Mouse (Mus musculus) small intestine, adult 2 months (tissue): ENCODE results near the gene Ehbp1l1. TPM values are rescaled to one million over a fixed set of nuclear protein-coding genes. Genes with fewer than 3 reads are reported as not detected.

Source experiments
- H3K27ac ChIP-seq: fragments of 200-500 bp; 2 replicates; pipeline ENCODE4 v1.5.1; 2012; ENCODE audit warnings: low read depth, low read length, control low read depth, inconsistent platforms; ENCODE audit not compliant: insufficient read depth
- H3K27me3 ChIP-seq: fragments of 200-500 bp; 2 replicates; pipeline ENCODE4 v1.6.1; 2012; ENCODE audit warnings: mild to moderate bottlenecking, moderate library complexity, low read length, inconsistent platforms; ENCODE audit not compliant: control insufficient read depth, insufficient read depth
- H3K36me3 ChIP-seq: fragments of 200-500 bp; 2 replicates; pipeline ENCODE4 v1.6.1; 2012; ENCODE audit warnings: mild to moderate bottlenecking, low read length, control low read depth, inconsistent platforms; ENCODE audit not compliant: control insufficient read depth, insufficient read depth
- H3K4me1 ChIP-seq: fragments of 200-500 bp; 2 replicates; pipeline ENCODE4 v1.6.1; 2012; ENCODE audit warnings: low read length, inconsistent platforms, mixed read lengths; ENCODE audit not compliant: control insufficient read depth, insufficient read depth, insufficient read length
- H3K4me3 ChIP-seq: fragments of 200-500 bp; 2 replicates; pipeline ENCODE4 v1.5.1; 2012; ENCODE audit warnings: low read depth, mild to moderate bottlenecking, control low read depth, inconsistent platforms, low read length, moderate library complexity
- CTCF ChIP-seq: fragments of 200-500 bp; IDR thresholded peaks from 2 replicates; pipeline ENCODE4 v1.5.1; 2012; ENCODE audit warnings: low read depth, mild to moderate bottlenecking, control low read depth, inconsistent platforms, low read length, moderate library complexity, mixed read lengths; ENCODE audit not compliant: insufficient replicate concordance, insufficient read length; ENCODE audit errors: extremely low read depth
- POLR2A ChIP-seq: fragments of 200-500 bp; IDR thresholded peaks from 2 replicates; pipeline ENCODE4 v1.6.1; 2012; ENCODE audit warnings: low read depth, mild to moderate bottlenecking, control low read depth, inconsistent platforms, low read length, moderate library complexity
- WGBS: fragments of 180-500 bp; shearing (Covaris S2); methylation state at CpG from one replicate; pipeline ENCODE4 v1.1.7; 2018; 5-methylcytosine and 5-hydroxymethylcytosine counted together
- polyA plus RNA-seq: library from polyadenylated mRNA; depleted of rRNA; stranded (reverse); fragments of >200 nt; gene quantifications from 2 replicates; pipeline ENCODE4 v1.2.3, GENCODE M21; 2012

Gene Ehbp1l1
- polyA plus RNA-seq, 1 experiment: 100 TPM

- Histone ChIP-seq H3K27ac (no peak overlapping the region), H3K27me3 (no peaks in the 10 kb centered on the region), H3K36me3 (peaks cover 45% of the 10 kb centered on the region), H3K4me1 (peaks cover 23% of the 10 kb centered on the region), H3K4me3 (no peak overlapping the region)
- TF ChIP-seq CTCF (peak; percentile 23; the same call in 1 of the 2 replicates), POLR2A (no peak)
- WGBS: 42% methylated on average over 43 of the region's 43 CpGs
These were observed 10.1 kb downstream of the Ehbp1l1 start for GRCm38 (mm10) chr19:5715793-5716688.

GRCm38 (mm10) chr19:5713730-5714129, 12.4 kb downstream of the Ehbp1l1 start:
- peak overlapping the region; percentile 10; the same call in 1 of the 2 replicates for H3K27ac ChIP-seq
- H3K36me3 ChIP-seq: peaks cover 40% of the 10 kb centered on the region
- H3K4me1 ChIP-seq: peaks cover 23% of the 10 kb centered on the region
- WGBS: 8% methylated on average over 2 of the region's 2 CpGs
- H3K27me3 ChIP-seq: no peaks in the 10 kb centered on the region
- TF ChIP-seq POLR2A (no peak), CTCF (no peak)
- no peak overlapping the region for H3K4me3 ChIP-seq

GRCm38 (mm10) chr19:5713255-5713654, 12.9 kb downstream of the Ehbp1l1 start:
- Histone ChIP-seq H3K27me3 (no peaks in the 10 kb centered on the region), H3K4me1 (peaks cover 23% of the 10 kb centered on the region), H3K27ac (peak overlapping the region; percentile 10; the same call in 1 of the 2 replicates), H3K4me3 (no peak overlapping the region), H3K36me3 (peaks cover 40% of the 10 kb centered on the region)
- no peak for TF ChIP-seq CTCF
- no peak for TF ChIP-seq POLR2A
- 68% methylated on average over 5 of the region's 5 CpGs for WGBS

- Histone ChIP-seq H3K36me3 (peaks cover 48% of the 10 kb centered on the region), H3K27ac (no peak overlapping the region; the same call in 1 of the 2 replicates)
- no peak for TF ChIP-seq POLR2A
- no peak for TF ChIP-seq CTCF
These were observed 14.1 kb downstream of the Ehbp1l1 start for GRCm38 (mm10) chr19:5711907-5712460.

GRCm38 (mm10) chr19:5711218-5711617, 14.9 kb downstream of the Ehbp1l1 start:
- 21% methylated on average over 3 of the region's 3 CpGs for whole genome bisulfite sequencing
- TF ChIP-seq POLR2A (no peak), CTCF (peak; percentile 72; the same call in 1 of the 2 replicates)

More at GRCm38 (mm10) chr19:5711907-5712460, 14.1 kb downstream of the Ehbp1l1 start:
- WGBS: 88% methylated on average over 14 of the region's 14 CpGs
- peaks cover 23% of the 10 kb centered on the region for H3K4me1 ChIP-seq
- H3K4me3 ChIP-seq: no peak overlapping the region
- no peaks in the 10 kb centered on the region for H3K27me3 ChIP-seq

GRCm38 (mm10) chr19:5710581-5710980, 15.5 kb downstream of the Ehbp1l1 start:
- WGBS: 90% methylated on average over 8 of the region's 8 CpGs
- no peak overlapping the region for H3K27ac ChIP-seq
- H3K4me3 ChIP-seq: no peak overlapping the region
- peaks cover 15% of the 10 kb centered on the region for H3K4me1 ChIP-seq
- TF ChIP-seq POLR2A: no peak
- no peak for TF ChIP-seq CTCF
- H3K27me3 ChIP-seq: no peaks in the 10 kb centered on the region
- H3K36me3 ChIP-seq: peaks cover 49% of the 10 kb centered on the region

More at GRCm38 (mm10) chr19:5711218-5711617, 14.9 kb downstream of the Ehbp1l1 start:
- no peaks in the 10 kb centered on the region for H3K27me3 ChIP-seq
- H3K36me3 ChIP-seq: peaks cover 51% of the 10 kb centered on the region
- no peak overlapping the region for H3K4me3 ChIP-seq
- peaks cover 21% of the 10 kb centered on the region for H3K4me1 ChIP-seq
- no peak overlapping the region for H3K27ac ChIP-seq

GRCm38 (mm10) chr19:5710068-5710467, 16.0 kb downstream of the Ehbp1l1 start:
- Histone ChIP-seq H3K27ac (no peak overlapping the region), H3K4me3 (no peak overlapping the region), H3K4me1 (peaks cover 15% of the 10 kb centered on the region), H3K27me3 (no peaks in the 10 kb centered on the region), H3K36me3 (peaks cover 47% of the 10 kb centered on the region)
- TF ChIP-seq POLR2A: no peak
- TF ChIP-seq CTCF: no peak
- WGBS: 95% methylated on average over 6 of the region's 6 CpGs
